Mouse (Mus musculus): ENCODE results near the gene 4930519P11Rik. TPM values are rescaled to one million over a fixed set of nuclear protein-coding genes. Genes with fewer than 3 reads are reported as not detected.
A peak's percentile ranks its signal among the peaks of the same experiment; 100 is the strongest.

Gene 4930519P11Rik
- polyA plus RNA-seq, 1 experiment from 2014 or later, result 0.65 TPM

DNA sequence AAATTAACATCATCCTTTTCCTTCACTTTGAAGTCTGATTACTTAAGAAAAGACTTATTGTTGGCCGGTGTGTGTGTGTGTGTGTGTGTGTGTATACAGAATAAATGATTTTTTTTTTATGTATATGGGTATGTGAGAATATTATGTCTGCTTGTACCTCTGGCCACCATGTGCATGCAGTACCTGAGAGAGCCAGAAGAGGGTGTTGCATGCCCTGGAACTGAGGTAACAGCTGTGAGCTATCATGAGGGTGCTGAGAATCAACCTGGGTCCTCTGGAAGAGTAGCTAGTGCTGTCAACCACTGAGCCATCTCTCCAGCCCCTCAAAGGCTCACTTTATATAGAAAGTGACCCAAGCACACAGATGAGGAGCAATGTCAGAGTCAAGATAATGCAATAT, 31.8 kb downstream of the 4930519P11Rik start:
- DNase-seq (ENCODE audit: low spot score), result no peak

DNA sequence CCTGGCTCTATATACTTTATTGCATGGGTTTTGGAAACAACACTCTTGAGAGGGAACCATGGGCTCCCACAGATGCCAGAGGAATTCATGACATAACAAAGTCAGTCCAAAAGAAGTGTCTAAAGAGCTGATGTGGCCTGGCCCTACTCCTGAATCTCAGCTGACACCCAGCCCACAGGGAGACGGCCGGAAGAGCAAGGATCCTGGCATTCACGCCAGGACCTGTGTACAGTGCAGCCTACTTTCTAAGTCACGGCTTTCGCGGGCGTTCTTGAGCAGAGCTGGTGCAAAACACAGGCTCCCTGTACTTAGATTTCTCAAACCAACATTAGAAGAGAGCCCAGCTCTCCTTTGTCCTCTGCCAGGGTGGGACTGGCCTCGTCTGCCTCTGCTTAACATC, 32.7 kb downstream of the 4930519P11Rik start:
- DNase-seq (ENCODE audit: low spot score) (no peak), ATAC-seq (no peak)
- Histone ChIP-seq H3K4me3 (ENCODE audit: low read depth, low read length) (no peak overlapping the region), H3K9ac (ENCODE audit: low read length) (no peak overlapping the region), H3K9me3 (replicated peaks; ENCODE audit: control insufficient read depth, low read length) (no peaks in the 10 kb centered on the region), H3K27ac (ENCODE audit: low read depth, low read length) (no peak overlapping the region), H3K36me3 (ENCODE audit: control insufficient read depth, insufficient read depth, low read length) (no peaks in the 10 kb centered on the region), H3K4me2 (ENCODE audit: low read length) (no peak overlapping the region), H3K4me1 (ENCODE audit: control insufficient read depth, insufficient read depth, low read length) (peaks cover 24% of the 10 kb centered on the region), H3K27me3 (replicated peaks; ENCODE audit: control insufficient read depth, insufficient read depth, low read length) (no peaks in the 10 kb centered on the region)
- WGBS, result 83% methylated on average over 8 of the region's 8 CpGs

More for the DNA sequence above, 31.8 kb downstream of the 4930519P11Rik start:
- no peak overlapping the region for H3K9ac ChIP-seq (ENCODE audit: low read length)
- no peak overlapping the region for H3K4me3 ChIP-seq (ENCODE audit: low read depth, low read length)
- H3K4me1 ChIP-seq (ENCODE audit: control insufficient read depth, insufficient read depth, low read length), result peaks cover 27% of the 10 kb centered on the region
- H3K36me3 ChIP-seq (ENCODE audit: control insufficient read depth, insufficient read depth, low read length), result no peaks in the 10 kb centered on the region
- no peak overlapping the region for H3K4me2 ChIP-seq (ENCODE audit: low read length)
- no peaks in the 10 kb centered on the region for H3K27me3 ChIP-seq (replicated peaks; ENCODE audit: control insufficient read depth, insufficient read depth, low read length)
- no peaks in the 10 kb centered on the region for H3K9me3 ChIP-seq (replicated peaks; ENCODE audit: control insufficient read depth, low read length)
- H3K27ac ChIP-seq (ENCODE audit: low read depth, low read length), result no peak overlapping the region
- no peak for ATAC-seq
- 94% methylated on average over 1 of the region's 1 CpGs for WGBS

DNA sequence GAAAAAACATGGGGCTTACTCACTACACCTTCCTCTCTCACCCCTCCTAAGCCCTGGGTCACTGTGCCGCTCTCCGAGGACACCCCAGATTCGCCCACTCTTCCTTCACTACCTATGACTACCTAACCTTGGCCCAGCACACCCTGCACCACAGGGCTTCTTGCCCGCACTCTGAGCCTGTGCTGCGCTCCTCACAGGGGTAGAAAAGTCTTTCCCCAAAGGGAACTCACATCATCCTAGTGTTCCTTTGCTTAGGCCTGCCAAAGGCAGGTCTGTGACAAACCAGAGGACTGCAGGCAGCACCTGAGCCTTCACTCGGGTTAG, 35.5 kb downstream of the 4930519P11Rik start:
- Histone ChIP-seq H3K27ac (ENCODE audit: low read depth, low read length) (peak overlapping the region; percentile 35; the same call in 1 of the 2 replicates), H3K27me3 (replicated peaks; ENCODE audit: control insufficient read depth, insufficient read depth, low read length) (no peaks in the 10 kb centered on the region), H3K9ac (ENCODE audit: low read length) (no peak overlapping the region), H3K4me1 (ENCODE audit: control insufficient read depth, insufficient read depth, low read length) (0 out of 2 replicates have a peak, but pooled peaks cover 5% of the 10 kb centered on the region), H3K9me3 (replicated peaks; ENCODE audit: control insufficient read depth, low read length) (no peaks in the 10 kb centered on the region), H3K4me3 (ENCODE audit: low read depth, low read length) (no peak overlapping the region), H3K4me2 (ENCODE audit: low read length) (no peak overlapping the region), H3K36me3 (ENCODE audit: control insufficient read depth, insufficient read depth, low read length) (no peaks in the 10 kb centered on the region)
- ATAC-seq, result no peak
- 72% methylated on average over 6 of the region's 6 CpGs for WGBS
- no peak for DNase-seq (ENCODE audit: low spot score)

DNA sequence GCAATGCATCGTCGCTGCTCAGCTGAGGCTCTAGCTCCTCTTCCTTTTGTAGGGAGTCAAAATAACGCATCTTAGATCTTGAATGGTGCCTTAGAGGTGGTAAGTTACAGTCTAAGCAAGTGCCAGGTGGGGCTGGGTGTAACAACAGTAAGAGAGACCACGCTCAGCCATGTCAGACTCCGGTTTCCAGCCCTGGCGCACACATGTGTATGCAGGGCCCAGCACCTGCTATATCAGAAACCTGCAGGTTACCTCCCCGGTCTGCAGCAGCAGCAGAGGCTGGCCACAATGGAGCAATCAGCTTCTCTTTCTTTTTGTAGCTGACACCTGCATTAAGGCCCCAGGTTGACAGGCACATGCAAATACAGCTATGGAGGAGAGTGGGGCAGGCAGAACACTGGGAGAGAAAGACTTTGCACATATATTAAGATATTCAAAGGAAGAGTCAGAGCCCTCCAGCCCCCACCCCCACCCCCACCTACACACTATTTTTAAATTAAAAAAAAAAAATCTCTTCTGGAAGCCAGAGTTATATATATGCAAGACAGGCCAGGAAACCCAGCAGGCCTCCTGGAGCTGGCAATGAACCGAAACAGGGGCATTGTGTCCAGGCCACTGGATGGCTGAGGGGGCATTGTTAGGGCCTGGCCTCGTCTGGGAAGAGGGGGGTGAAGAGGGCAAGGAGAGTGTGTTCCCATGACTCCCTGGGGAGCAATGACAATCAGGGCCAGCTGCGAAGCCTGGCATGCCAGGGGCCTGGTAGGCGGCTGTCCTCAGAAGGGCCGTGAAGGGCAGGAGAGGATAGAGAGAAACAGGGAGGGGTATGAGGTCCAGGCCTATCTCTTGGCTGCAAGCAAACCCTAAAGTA, 36.1 kb downstream of the 4930519P11Rik start:
- Histone ChIP-seq H3K4me1 (ENCODE audit: control insufficient read depth, insufficient read depth, low read length) (0 out of 2 replicates have a peak, but pooled peaks cover 5% of the 10 kb centered on the region), H3K9me3 (replicated peaks; ENCODE audit: control insufficient read depth, low read length) (no peaks in the 10 kb centered on the region), H3K9ac (ENCODE audit: low read length) (no peak overlapping the region), H3K27ac (ENCODE audit: low read depth, low read length) (peak overlapping the region; percentile 35; the same call in 1 of the 2 replicates), H3K27me3 (replicated peaks; ENCODE audit: control insufficient read depth, insufficient read depth, low read length) (no peaks in the 10 kb centered on the region), H3K36me3 (ENCODE audit: control insufficient read depth, insufficient read depth, low read length) (no peaks in the 10 kb centered on the region), H3K4me3 (ENCODE audit: low read depth, low read length) (no peak overlapping the region), H3K4me2 (ENCODE audit: low read length) (no peak overlapping the region)
- ATAC-seq (peak; percentile 50; the same call in 1 of the 2 replicates), DNase-seq (ENCODE audit: low spot score) (no peak)
- whole genome bisulfite sequencing, result 24% methylated on average over 12 of the region's 12 CpGs

DNA sequence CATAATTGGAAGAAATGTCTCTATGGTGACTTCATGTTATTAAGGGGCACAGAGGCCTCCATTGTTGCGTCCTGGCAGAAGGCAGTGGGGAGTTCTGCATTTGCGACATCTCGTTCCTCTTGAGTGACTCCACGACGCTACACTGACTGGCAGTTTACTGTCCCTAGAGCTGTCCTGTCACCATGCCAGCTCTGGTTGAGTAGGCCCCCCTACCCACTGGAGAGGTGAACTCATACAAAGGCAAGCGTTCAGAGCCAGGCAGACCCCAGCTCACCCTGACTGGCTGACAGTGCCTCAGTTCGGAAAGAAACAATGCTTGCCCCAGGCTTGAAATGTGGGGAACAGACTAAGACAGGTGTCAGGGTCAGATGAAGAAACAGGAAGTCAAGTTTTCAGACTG, 39.0 kb downstream of the 4930519P11Rik start:
- H3K4me3 ChIP-seq (ENCODE audit: low read depth, low read length), result no peak overlapping the region
- no peak overlapping the region for H3K9ac ChIP-seq (ENCODE audit: low read length)
- H3K4me1 ChIP-seq (ENCODE audit: control insufficient read depth, insufficient read depth, low read length), result peaks cover 5% of the 10 kb centered on the region; the same call in 1 of the 2 replicates
- no peaks in the 10 kb centered on the region for H3K9me3 ChIP-seq (replicated peaks; ENCODE audit: control insufficient read depth, low read length)
- WGBS, result 24% methylated on average over 7 of the region's 7 CpGs
- no peak overlapping the region for H3K4me2 ChIP-seq (ENCODE audit: low read length)
- ATAC-seq (no peak), DNase-seq (ENCODE audit: low spot score) (no peak)
- no peaks in the 10 kb centered on the region for H3K36me3 ChIP-seq (ENCODE audit: control insufficient read depth, insufficient read depth, low read length)
- H3K27ac ChIP-seq (ENCODE audit: low read depth, low read length), result 0 out of 2 replicates have a peak overlapping the region, but pooled peaks have one; percentile 30
- H3K27me3 ChIP-seq (replicated peaks; ENCODE audit: control insufficient read depth, insufficient read depth, low read length), result no peaks in the 10 kb centered on the region

DNA sequence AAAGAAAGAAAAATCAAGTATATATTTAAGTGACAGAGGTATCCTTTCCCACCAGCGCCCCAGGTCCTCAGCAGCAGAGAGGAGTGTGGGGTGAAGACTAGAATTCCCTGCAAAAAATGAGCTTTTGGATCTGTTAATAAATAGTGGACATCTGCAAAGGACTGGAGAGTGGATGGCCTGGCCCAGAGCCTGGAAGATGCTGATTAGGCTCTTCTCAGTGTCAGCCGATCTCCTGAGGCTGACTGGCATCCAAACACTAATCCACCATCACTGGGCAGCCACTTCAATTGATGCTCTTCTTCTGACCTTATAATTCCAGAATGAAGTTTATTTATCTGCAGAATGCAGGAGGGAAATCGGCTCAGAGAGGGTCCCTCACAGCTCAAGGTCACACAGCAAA, 40.2 kb downstream of the 4930519P11Rik start:
- ATAC-seq (no peak), DNase-seq (ENCODE audit: low spot score) (no peak)
- WGBS, result 80% methylated on average over 3 of the region's 3 CpGs

DNA sequence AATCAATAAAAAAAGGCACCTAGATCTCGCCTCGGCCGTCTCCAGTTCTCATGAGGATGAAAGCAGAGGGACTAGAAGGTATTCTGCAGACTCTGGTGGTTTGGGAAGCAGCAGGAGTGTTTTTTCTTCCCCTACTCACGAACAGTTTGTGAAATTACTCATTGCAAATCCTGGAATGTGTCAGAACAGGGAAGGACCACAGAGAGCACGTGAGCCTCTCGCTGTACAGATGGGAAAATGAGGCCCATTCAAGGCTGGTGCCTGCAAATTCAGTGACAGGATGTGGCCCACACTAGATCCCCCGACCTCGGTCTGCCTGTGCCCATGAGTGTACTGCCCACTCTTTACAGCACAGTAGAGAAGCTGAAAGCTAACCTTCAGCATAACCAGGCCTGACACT, 41.3 kb downstream of the 4930519P11Rik start:
- ATAC-seq, result no peak
- no peaks in the 10 kb centered on the region for H3K27me3 ChIP-seq (replicated peaks; ENCODE audit: control insufficient read depth, insufficient read depth, low read length)
- H3K27ac ChIP-seq (ENCODE audit: low read depth, low read length), result no peak overlapping the region
- H3K4me2 ChIP-seq (ENCODE audit: low read length), result no peak overlapping the region
- no peak for DNase-seq (ENCODE audit: low spot score)
- no peak overlapping the region for H3K9ac ChIP-seq (ENCODE audit: low read length)
- no peaks in the 10 kb centered on the region for H3K36me3 ChIP-seq (ENCODE audit: control insufficient read depth, insufficient read depth, low read length)
- no peak overlapping the region for H3K4me3 ChIP-seq (ENCODE audit: low read depth, low read length)
- WGBS, result 81% methylated on average over 8 of the region's 8 CpGs
- H3K4me1 ChIP-seq (ENCODE audit: control insufficient read depth, insufficient read depth, low read length), result peaks cover 14% of the 10 kb centered on the region; the same call in 1 of the 2 replicates
- no peaks in the 10 kb centered on the region for H3K9me3 ChIP-seq (replicated peaks; ENCODE audit: control insufficient read depth, low read length)

More for the DNA sequence above, 40.2 kb downstream of the 4930519P11Rik start:
- Histone ChIP-seq H3K9me3 (replicated peaks; ENCODE audit: control insufficient read depth, low read length) (no peaks in the 10 kb centered on the region), H3K4me1 (ENCODE audit: control insufficient read depth, insufficient read depth, low read length) (peaks cover 12% of the 10 kb centered on the region; the same call in 1 of the 2 replicates), H3K4me2 (ENCODE audit: low read length) (no peak overlapping the region), H3K36me3 (ENCODE audit: control insufficient read depth, insufficient read depth, low read length) (no peaks in the 10 kb centered on the region), H3K27ac (ENCODE audit: low read depth, low read length) (no peak overlapping the region), H3K27me3 (replicated peaks; ENCODE audit: control insufficient read depth, insufficient read depth, low read length) (no peaks in the 10 kb centered on the region), H3K9ac (ENCODE audit: low read length) (no peak overlapping the region), H3K4me3 (ENCODE audit: low read depth, low read length) (no peak overlapping the region)

- Histone ChIP-seq H3K9me3 (replicated peaks; ENCODE audit: control insufficient read depth, low read length) (no peaks in the 10 kb centered on the region), H3K36me3 (ENCODE audit: control insufficient read depth, insufficient read depth, low read length) (no peaks in the 10 kb centered on the region), H3K27ac (ENCODE audit: low read depth, low read length) (no peak overlapping the region), H3K27me3 (replicated peaks; ENCODE audit: control insufficient read depth, insufficient read depth, low read length) (no peaks in the 10 kb centered on the region), H3K4me3 (ENCODE audit: low read depth, low read length) (no peak overlapping the region), H3K4me1 (ENCODE audit: control insufficient read depth, insufficient read depth, low read length) (peaks cover 18% of the 10 kb centered on the region; the same call in 1 of the 2 replicates), H3K9ac (ENCODE audit: low read length) (no peak overlapping the region), H3K4me2 (ENCODE audit: low read length) (no peak overlapping the region)
- no peak for DNase-seq (ENCODE audit: low spot score)
- ATAC-seq, result no peak
- WGBS, result 77% methylated on average over 4 of the region's 4 CpGs
These were observed 42.0 kb downstream of the 4930519P11Rik start for GRCm38 (mm10) chr2:154571266-154571665.

DNA sequence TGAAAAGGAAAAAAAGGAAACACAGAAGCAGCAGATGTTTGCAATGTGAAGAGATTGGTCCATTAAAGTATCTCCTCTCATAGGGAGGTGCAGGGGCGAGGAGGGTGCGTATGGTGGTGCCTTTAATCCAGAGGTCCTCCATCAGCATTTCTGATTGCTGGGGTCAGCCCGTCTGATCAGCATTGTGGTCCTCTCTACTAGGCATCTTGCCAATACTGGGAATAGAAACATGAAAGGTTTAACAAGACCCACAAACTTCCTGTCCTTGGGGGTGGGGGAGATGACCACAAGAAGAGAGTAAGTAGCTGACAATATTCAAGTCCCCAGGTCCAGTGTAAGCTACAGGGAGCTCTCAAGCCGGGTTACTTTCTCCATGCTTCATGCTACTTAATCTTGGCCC, 42.6 kb downstream of the 4930519P11Rik start:
- WGBS, result 65% methylated on average over 4 of the region's 4 CpGs
- Histone ChIP-seq H3K4me1 (ENCODE audit: control insufficient read depth, insufficient read depth, low read length) (peaks cover 18% of the 10 kb centered on the region; the same call in 1 of the 2 replicates), H3K27ac (ENCODE audit: low read depth, low read length) (no peak overlapping the region; the same call in 1 of the 2 replicates), H3K36me3 (ENCODE audit: control insufficient read depth, insufficient read depth, low read length) (no peaks in the 10 kb centered on the region), H3K27me3 (replicated peaks; ENCODE audit: control insufficient read depth, insufficient read depth, low read length) (no peaks in the 10 kb centered on the region), H3K9ac (ENCODE audit: low read length) (no peak overlapping the region), H3K4me2 (ENCODE audit: low read length) (peak overlapping the region; percentile 89), H3K4me3 (ENCODE audit: low read depth, low read length) (no peak overlapping the region), H3K9me3 (replicated peaks; ENCODE audit: control insufficient read depth, low read length) (no peaks in the 10 kb centered on the region)
- no peak for ATAC-seq
- no peak for DNase-seq (ENCODE audit: low spot score)

Data from forebrain, embryonic 14.5 days (tissue).